Mouse (Mus musculus): ENCODE data around the gene Hps1.
A peak's percentile ranks its signal among the peaks of the same experiment; 100 is the strongest.
"Not testable (repeated sequence)": the region's sequence is repeated elsewhere in the genome, so short reads cannot be mapped to it uniquely, and the experiment has no call there.

Gene Hps1

DNA sequence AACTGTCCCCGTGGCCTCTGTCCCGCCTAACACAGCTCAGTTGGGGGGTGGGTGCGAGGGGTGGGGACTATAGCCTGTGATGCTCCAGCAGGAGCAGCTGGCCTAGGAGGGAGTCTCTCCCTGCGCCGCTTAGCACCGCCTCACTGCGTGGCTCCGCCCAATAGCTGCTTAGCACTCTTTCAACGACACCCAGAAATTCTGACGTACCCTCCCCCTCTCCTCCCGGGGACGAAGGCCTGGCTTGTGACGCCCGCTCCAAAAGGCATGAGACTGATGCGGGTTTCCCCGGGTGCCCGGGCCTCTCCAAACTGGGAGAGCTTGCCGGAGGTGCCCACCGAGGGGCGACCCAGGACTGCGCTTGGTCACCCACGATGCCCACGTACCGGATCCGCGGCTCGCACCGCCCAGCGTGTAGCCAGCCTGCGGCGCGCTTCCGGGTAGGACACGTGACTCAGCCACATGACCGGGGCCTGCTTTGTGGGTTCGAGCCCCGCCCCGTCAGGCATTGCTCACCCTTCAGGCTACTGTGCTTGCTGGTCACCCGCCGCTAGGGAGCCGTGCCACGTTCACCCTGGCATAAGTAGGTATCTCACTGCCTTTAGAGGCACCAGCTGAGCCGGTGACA lies at the start of gene Hps1:
Hps1 (minus strand) TSS at position 448 of the 625 bp plus-strand sequence.
- DNase-seq (ENCODE audit: low read depth, low spot score): peak; percentile 97

DNA sequence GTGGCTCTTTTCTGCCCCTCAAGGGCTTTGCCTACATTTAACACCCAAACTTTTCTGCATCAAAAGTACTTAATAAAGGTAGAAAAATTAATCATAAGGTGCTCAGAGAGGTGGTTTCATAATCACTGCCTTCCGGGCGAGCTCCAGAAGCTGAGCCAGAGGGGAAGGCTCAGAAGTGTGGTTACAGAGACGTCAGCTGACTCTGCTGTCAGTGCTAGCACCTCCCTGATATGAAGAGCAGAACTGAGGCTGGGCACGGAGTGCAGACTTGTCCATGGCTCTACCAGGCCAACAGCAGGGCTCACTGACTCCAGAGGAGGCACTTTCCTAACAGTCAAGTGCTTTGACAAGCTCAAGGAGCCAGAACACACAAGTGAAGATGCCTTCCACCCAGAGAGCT lies 49.4 kb upstream of the Hps1 start:
- DNase-seq (ENCODE audit: low read depth, low spot score): no peak

GRCm38 (mm10) chr19:42827843-42828242 lies 48.1 kb upstream of the Hps1 start:
- DNase-seq (ENCODE audit: low read depth, low spot score): no peak

GRCm38 (mm10) chr19:42820109-42820508 lies 40.3 kb upstream of the Hps1 start:
- DNase-seq (ENCODE audit: low read depth, low spot score): no peak

DNA sequence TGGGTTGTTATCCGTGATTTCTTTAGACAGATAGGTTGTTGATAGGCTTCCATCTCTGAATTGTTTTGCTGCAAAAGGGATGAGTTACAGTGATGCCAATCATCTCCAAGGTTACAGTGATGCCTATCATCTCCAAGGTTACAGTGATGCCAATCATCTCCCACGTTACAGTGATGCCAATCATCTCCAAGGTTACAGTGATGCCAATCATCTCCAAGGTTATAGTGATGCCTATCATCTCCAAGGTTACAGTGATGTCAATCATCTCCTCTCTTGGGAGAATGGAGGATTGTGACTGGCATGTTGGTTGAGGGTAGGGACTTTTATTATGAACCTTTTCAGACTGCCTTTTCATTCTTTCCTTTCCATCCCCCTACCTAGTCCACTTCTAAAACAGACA lies 38.0 kb upstream of the Hps1 start:
- no peak for DNase-seq (ENCODE audit: low read depth, low spot score)

GRCm38 (mm10) chr19:42816261-42816660 lies 36.5 kb upstream of the Hps1 start:
- DNase-seq (ENCODE audit: low read depth, low spot score): no peak

DNA sequence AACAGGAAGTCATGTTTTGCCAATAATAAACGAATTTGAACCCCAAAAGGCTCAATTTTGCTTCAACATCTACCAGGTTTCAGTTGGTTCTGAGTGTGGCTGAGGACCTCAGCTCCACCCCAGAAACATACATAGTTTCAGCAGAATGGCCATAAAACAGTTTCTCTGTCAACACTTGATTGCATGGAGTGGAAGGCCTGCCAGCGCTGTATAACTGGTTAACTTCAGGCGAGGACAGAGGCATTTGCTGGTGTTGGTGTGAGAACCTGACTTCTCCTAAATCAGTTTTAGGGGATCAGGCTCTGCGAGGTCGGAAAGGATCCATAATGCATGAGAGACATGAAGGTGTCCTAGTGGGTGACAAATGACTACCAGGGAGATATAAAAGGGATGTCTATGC lies 30.4 kb upstream of the Hps1 start:
- DNase-seq (ENCODE audit: low read depth, low spot score): no peak

DNA sequence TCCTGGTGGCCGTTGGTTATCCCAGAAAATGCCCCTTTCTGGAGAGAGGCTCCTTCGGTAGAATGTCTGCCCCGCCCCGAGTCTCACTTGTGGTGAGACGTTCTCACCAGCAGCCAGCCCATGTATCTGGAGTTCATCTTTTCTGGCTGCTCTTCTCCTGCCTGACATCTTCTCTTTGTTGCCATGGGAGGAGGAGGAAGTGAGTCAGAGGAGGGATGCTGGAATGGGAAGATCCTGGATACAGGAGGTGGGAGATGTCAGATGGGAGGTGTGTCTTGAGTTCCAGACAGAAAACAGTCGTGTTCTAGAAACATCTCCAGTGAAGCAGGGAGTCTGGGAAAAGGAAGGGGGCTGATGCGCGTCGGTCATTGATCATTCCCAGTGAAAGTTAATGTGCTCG lies 29.7 kb upstream of the Hps1 start:
- peak; percentile 61 for DNase-seq (ENCODE audit: low read depth, low spot score)

DNA sequence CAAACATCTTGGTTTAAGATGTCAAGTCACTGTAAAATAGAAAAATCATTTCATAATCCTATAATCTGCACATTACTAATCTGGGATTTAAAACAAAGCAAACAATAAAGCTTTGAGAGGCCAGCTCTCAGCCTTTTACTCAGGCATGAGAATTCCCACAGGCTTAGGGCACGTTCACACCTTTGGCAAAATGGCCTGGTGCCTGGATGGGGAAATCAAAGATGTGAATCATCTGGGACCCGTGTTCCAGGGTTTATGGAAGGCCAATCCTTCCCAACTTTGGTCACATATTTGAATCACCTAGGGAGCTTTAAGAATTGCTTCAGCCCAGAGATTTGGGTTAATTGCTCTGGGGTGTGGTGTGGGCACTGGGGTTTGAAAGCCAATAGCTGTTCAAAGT lies 18.1 kb upstream of the Hps1 start:
- no peak for DNase-seq (ENCODE audit: low read depth, low spot score)

DNA sequence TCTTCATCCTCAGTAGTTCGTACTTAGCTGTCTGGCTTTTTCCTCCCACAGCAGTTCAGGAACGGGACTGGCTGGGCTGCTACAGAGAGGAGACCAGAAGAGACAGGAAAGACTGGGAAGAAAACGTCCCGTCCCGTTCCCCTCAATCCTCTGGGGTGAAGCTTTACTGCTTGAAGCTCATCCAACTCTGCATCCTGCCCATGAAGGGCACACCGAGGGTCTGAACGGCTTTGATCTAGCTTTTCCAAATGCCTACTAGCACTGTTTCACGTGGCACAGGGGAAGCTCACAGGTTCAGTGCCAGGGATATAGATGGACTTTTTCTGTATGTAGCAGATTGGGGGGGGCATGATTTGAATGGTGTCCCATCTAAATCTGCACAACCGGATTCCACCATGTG lies 16.0 kb upstream of the Hps1 start:
- DNase-seq (ENCODE audit: low read depth, low spot score): no peak

- peak; percentile 91 for DNase-seq (ENCODE audit: low read depth, low spot score)
Observed at GRCm38 (mm10) chr19:42794914-42795613, 15.3 kb upstream of the Hps1 start.

- DNase-seq (ENCODE audit: low read depth, low spot score): peak; percentile 81
Observed at GRCm38 (mm10) chr19:42788311-42788710, 8.5 kb upstream of the Hps1 start.

DNA sequence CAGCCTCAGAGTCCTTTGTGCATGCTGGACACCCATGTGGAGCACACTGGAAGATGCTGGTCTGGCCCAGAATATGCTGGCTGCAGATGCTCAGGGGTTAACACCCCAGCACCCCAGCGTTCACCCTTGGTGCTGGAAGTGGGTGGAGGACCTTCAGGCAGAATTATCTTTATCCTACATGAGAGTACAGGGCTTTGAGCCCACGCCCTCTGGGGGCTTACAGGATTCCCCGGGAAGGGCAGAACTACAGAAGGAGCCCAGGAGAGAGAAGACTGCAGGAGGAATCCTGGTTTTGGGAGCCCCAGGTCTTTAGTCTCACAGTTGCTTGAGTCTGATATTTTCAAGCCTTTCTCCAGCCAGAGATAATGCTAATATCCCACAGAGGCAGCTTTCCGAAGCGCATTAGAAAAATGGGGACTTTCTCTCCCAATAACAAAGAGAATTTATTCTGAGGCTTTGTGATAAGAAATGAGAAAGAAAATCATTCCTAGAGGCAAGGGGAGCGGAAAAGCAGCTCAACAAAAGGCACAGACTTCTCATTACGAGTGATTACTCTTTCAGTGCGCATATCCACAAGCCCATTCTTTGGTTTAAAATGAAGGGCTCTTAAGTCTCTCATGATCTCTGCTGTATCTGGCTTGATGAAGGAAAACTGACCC lies 5.9 kb upstream of the Hps1 start:
- DNase-seq (ENCODE audit: low read depth, low spot score): no peak

- peak; percentile 42 for DNase-seq (ENCODE audit: low read depth, low spot score)
Observed at GRCm38 (mm10) chr19:42785129-42785528, 5.4 kb upstream of the Hps1 start.

DNA sequence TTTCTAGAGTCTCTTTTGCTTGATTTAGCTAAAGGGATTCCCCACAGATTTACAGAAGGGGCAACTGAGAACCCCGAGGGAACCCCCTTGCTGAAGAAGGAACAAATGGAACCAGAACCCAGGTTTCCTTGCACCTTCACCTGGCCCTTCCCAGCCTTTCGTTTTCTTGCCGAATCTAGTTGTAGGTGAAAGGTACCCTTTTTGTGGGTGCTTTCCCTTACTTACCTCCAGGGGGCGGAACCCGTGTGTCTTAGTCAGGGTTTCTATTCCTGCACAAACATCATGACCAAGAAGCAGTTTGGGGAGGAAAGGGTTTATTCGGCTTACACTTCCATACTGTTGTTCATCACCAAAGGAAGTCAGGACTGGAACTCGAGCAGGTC lies 369 bp upstream of the Hps1 start:
- not testable (repeated sequence) for DNase-seq (ENCODE audit: low read depth, low spot score)

DNA sequence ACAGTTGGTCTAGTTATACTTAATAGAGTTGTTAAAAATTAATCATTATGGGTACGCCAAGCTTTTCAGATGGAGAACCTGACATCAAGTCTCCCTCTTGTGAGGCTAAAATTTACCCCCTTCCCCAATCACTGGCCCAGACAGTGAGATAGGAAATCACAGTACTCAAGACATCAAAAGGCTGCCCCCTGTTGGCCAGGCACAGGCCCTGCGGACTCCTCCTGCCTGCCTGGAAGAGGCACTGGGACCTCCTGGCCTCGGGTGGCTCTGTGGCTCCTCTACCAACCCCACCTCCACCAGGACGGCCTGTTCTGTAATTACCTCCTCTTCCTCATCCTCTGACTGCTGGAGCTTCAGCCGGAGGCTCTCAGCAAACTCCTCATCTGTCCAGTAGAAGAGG lies 2.0 kb downstream of the Hps1 start:
- no peak for DNase-seq (ENCODE audit: low read depth, low spot score)

DNA sequence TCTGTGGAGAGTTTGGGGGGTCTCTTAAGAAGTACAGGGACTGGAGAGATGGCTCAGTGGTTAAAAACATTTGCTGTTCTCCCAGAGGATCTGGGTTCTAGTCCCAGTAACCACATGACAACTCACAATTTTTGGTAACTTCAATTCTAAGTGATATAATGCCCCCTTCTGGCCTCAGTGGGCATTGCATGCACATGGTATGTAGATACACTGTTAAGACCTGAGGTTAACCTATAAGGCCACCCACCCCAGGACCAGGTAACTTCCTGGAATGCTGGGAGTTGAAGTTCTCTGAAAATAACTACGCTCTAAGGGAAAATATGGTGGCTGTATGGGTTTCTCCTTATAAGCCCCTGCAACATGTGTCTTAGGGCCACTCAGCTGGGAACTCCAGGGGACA lies 3.0 kb downstream of the Hps1 start:
- DNase-seq (ENCODE audit: low read depth, low spot score): peak; percentile 30

DNA sequence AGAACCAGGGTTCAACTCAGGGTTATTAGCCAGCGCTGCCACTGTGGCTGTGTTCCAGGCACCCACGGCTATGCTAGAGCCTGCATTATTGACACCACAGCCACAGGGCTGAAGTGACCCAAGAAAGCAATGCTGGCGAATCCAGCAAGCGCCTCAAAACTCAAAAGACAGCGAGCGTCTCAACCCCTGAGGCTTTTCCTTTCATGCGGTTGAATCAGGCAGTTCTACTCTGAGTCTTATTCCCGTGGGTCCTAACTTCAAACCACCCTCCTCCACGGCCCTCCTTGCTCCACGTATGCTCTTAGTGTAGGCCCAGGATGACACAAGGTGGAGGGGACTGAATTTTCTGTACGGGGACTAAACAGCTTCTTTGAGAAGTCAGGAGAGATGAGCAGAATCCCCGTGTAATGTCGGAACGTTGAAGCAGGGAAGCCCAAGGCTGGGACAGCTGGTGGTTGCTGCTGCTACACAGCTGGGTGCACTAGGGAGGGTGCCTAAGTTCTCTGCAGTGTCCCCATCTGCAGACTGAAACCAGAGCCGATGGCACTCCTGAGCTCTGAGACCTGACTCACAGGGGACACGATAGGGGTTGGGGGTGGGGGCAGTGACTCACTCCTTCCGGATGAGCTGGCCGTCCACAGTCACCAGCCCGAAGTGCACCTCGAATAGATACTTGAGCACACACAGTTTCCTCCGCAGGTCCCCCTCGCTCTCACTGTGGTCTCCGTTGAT lies 9.5 kb downstream of the Hps1 start:
- peak; percentile 65 for DNase-seq (ENCODE audit: low read depth, low spot score)

GRCm38 (mm10) chr19:42769648-42770047 lies 10.1 kb downstream of the Hps1 start:
- DNase-seq (ENCODE audit: low read depth, low spot score): no peak

- DNase-seq (ENCODE audit: low read depth, low spot score): no peak
Observed at GRCm38 (mm10) chr19:42767361-42767760, 12.4 kb downstream of the Hps1 start.

GRCm38 (mm10) chr19:42764398-42764797 lies 15.4 kb downstream of the Hps1 start:
- DNase-seq (ENCODE audit: low read depth, low spot score): no peak

- DNase-seq (ENCODE audit: low read depth, low spot score): no peak
Observed at GRCm38 (mm10) chr19:42756671-42757070, 23.1 kb downstream of the Hps1 start.

Data from brain, adult 2 months (tissue).